Mouse (Mus musculus): ENCODE data around the gene Asb13. TPM values are rescaled to one million over a fixed set of nuclear protein-coding genes. Genes with fewer than 3 reads are reported as not detected.

Asb13 gene
- polyA plus RNA-seq, 1 experiment from 2014 or later, result 5.7 TPM

- no peaks in the 10 kb centered on the region for H3K9me3 ChIP-seq (replicated peaks; ENCODE audit: control insufficient read depth, low read length)
- WGBS, result 25% methylated on average over 1 of the region's 1 CpGs
- H3K4me2 ChIP-seq (ENCODE audit: low read depth, low read length), result no peak overlapping the region
- H3K4me3 ChIP-seq (ENCODE audit: low read length), result no peak overlapping the region
- H3K9ac ChIP-seq (ENCODE audit: low read length), result no peak overlapping the region
- no peaks in the 10 kb centered on the region for H3K4me1 ChIP-seq (ENCODE audit: control insufficient read depth, insufficient read depth, low read length)
- H3K27me3 ChIP-seq (ENCODE audit: control insufficient read depth, insufficient read depth, low read length), result no peaks in the 10 kb centered on the region
- H3K36me3 ChIP-seq (ENCODE audit: control insufficient read depth, insufficient read depth), result no peaks in the 10 kb centered on the region
- 0 out of 2 replicates have a peak, but pooled peaks have one; percentile 12 for ATAC-seq (replicated peaks; ENCODE audit: extremely low read depth, insufficient read depth, low FRiP score)
- H3K27ac ChIP-seq (ENCODE audit: low read length), result no peak overlapping the region
These were observed 36.2 kb downstream of the Asb13 start for GRCm38 (mm10) chr13:3670039-3670438.

- Histone ChIP-seq H3K27ac (ENCODE audit: low read length) (no peak overlapping the region), H3K9me3 (replicated peaks; ENCODE audit: control insufficient read depth, low read length) (no peaks in the 10 kb centered on the region), H3K4me3 (ENCODE audit: low read length) (no peak overlapping the region), H3K4me1 (ENCODE audit: control insufficient read depth, insufficient read depth, low read length) (no peaks in the 10 kb centered on the region), H3K36me3 (ENCODE audit: control insufficient read depth, insufficient read depth) (no peaks in the 10 kb centered on the region), H3K9ac (ENCODE audit: low read length) (no peak overlapping the region), H3K4me2 (ENCODE audit: low read depth, low read length) (no peak overlapping the region), H3K27me3 (ENCODE audit: control insufficient read depth, insufficient read depth, low read length) (no peaks in the 10 kb centered on the region)
- no peak for ATAC-seq (replicated peaks; ENCODE audit: extremely low read depth, insufficient read depth, low FRiP score)
- 69% methylated on average over 3 of the region's 3 CpGs for WGBS
These were observed 39.3 kb downstream of the Asb13 start for GRCm38 (mm10) chr13:3673151-3673550.

DNA sequence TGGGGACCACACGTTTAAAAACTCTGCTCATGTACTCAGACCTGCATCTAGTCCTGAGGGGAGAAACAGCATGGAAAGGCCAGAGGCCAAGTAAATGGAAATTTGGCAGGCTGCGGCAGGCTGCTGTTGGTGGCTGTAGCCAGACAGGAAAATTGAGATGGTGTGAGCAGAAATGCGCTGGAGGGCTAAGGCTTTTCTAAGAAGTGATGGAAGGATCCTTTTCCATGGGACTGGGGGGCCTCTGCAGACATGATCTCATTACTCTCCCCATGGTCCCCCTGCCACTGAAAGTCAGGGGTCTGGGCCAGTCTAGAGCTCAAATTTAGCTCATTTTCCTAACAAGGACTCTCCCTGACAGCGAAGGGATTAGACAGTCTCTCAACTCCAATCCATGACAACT, 39.8 kb downstream of the Asb13 start:
- no peak overlapping the region for H3K27ac ChIP-seq (ENCODE audit: low read length)

DNA sequence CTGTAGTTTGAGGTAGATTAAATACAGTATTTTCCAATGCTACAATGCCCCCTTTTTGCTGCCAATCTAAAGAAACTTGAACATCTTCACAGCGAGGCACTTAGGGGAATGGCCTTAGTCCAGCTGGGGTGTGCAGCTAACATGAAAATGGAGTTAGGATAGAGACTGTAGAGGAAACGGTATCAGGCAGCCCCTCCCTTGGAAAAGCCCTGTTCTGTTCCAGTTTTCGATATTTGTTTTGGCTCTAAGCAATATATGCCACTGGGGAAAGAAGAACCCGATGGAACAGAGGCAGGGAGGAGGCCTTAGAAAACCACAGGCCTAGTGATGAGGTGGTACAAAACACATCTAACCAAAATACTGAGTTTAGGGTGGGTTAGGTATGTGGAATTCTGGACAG, 42.0 kb downstream of the Asb13 start:
- Histone ChIP-seq H3K36me3 (ENCODE audit: control insufficient read depth, insufficient read depth) (no peaks in the 10 kb centered on the region), H3K4me2 (ENCODE audit: low read depth, low read length) (no peak overlapping the region), H3K27ac (ENCODE audit: low read length) (no peak overlapping the region), H3K4me3 (ENCODE audit: low read length) (no peak overlapping the region), H3K27me3 (ENCODE audit: control insufficient read depth, insufficient read depth, low read length) (no peaks in the 10 kb centered on the region), H3K4me1 (ENCODE audit: control insufficient read depth, insufficient read depth, low read length) (no peaks in the 10 kb centered on the region), H3K9ac (ENCODE audit: low read length) (no peak overlapping the region), H3K9me3 (replicated peaks; ENCODE audit: control insufficient read depth, low read length) (0 out of 2 replicates have a peak, but pooled peaks cover 2% of the 10 kb centered on the region)
- ATAC-seq (replicated peaks; ENCODE audit: extremely low read depth, insufficient read depth, low FRiP score), result no peak
- 66% methylated on average over 4 of the region's 4 CpGs for WGBS

More for the DNA sequence above, 39.8 kb downstream of the Asb13 start:
- Histone ChIP-seq H3K36me3 (ENCODE audit: control insufficient read depth, insufficient read depth) (no peaks in the 10 kb centered on the region), H3K9ac (ENCODE audit: low read length) (no peak overlapping the region), H3K4me2 (ENCODE audit: low read depth, low read length) (no peak overlapping the region), H3K4me1 (ENCODE audit: control insufficient read depth, insufficient read depth, low read length) (no peaks in the 10 kb centered on the region), H3K4me3 (ENCODE audit: low read length) (no peak overlapping the region), H3K9me3 (replicated peaks; ENCODE audit: control insufficient read depth, low read length) (no peaks in the 10 kb centered on the region), H3K27me3 (ENCODE audit: control insufficient read depth, insufficient read depth, low read length) (no peaks in the 10 kb centered on the region)
- 69% methylated on average over 4 of the region's 4 CpGs for WGBS
- ATAC-seq (replicated peaks; ENCODE audit: extremely low read depth, insufficient read depth, low FRiP score), result no peak

- Histone ChIP-seq H3K9ac (ENCODE audit: low read length) (no peak overlapping the region), H3K4me3 (ENCODE audit: low read length) (no peak overlapping the region), H3K9me3 (replicated peaks; ENCODE audit: control insufficient read depth, low read length) (0 out of 2 replicates have a peak, but pooled peaks cover 2% of the 10 kb centered on the region), H3K27me3 (ENCODE audit: control insufficient read depth, insufficient read depth, low read length) (no peaks in the 10 kb centered on the region), H3K27ac (ENCODE audit: low read length) (no peak overlapping the region), H3K36me3 (ENCODE audit: control insufficient read depth, insufficient read depth) (no peaks in the 10 kb centered on the region), H3K4me2 (ENCODE audit: low read depth, low read length) (no peak overlapping the region), H3K4me1 (ENCODE audit: control insufficient read depth, insufficient read depth, low read length) (no peaks in the 10 kb centered on the region)
- no peak for ATAC-seq (replicated peaks; ENCODE audit: extremely low read depth, insufficient read depth, low FRiP score)
- WGBS, result 63% methylated on average over 4 of the region's 4 CpGs
These were observed 45.3 kb downstream of the Asb13 start for GRCm38 (mm10) chr13:3679098-3679497.

GRCm38 (mm10) chr13:3686306-3686705, 52.5 kb downstream of the Asb13 start:
- Histone ChIP-seq H3K9me3 (replicated peaks; ENCODE audit: control insufficient read depth, low read length) (no peaks in the 10 kb centered on the region), H3K36me3 (ENCODE audit: control insufficient read depth, insufficient read depth) (no peaks in the 10 kb centered on the region), H3K9ac (ENCODE audit: low read length) (no peak overlapping the region), H3K4me3 (ENCODE audit: low read length) (no peak overlapping the region), H3K4me1 (ENCODE audit: control insufficient read depth, insufficient read depth, low read length) (no peaks in the 10 kb centered on the region), H3K4me2 (ENCODE audit: low read depth, low read length) (no peak overlapping the region), H3K27ac (ENCODE audit: low read length) (no peak overlapping the region), H3K27me3 (ENCODE audit: control insufficient read depth, insufficient read depth, low read length) (no peaks in the 10 kb centered on the region)
- WGBS, result 74% methylated on average over 1 of the region's 1 CpGs
- ATAC-seq (replicated peaks; ENCODE audit: extremely low read depth, insufficient read depth, low FRiP score), result no peak

GRCm38 (mm10) chr13:3694599-3695343, 60.9 kb downstream of the Asb13 start:
- H3K4me1 ChIP-seq (ENCODE audit: control insufficient read depth, insufficient read depth, low read length), result peaks cover 14% of the 10 kb centered on the region
- H3K36me3 ChIP-seq (ENCODE audit: control insufficient read depth, insufficient read depth), result no peaks in the 10 kb centered on the region
- H3K4me3 ChIP-seq (ENCODE audit: low read length), result no peak overlapping the region
- H3K27ac ChIP-seq (ENCODE audit: low read length), result peak overlapping the region; percentile 91
- H3K4me2 ChIP-seq (ENCODE audit: low read depth, low read length), result peak overlapping the region; percentile 49
- no peaks in the 10 kb centered on the region for H3K27me3 ChIP-seq (ENCODE audit: control insufficient read depth, insufficient read depth, low read length)
- 13% methylated on average over 11 of the region's 11 CpGs for WGBS
- no peaks in the 10 kb centered on the region for H3K9me3 ChIP-seq (replicated peaks; ENCODE audit: control insufficient read depth, low read length)
- ATAC-seq (replicated peaks; ENCODE audit: extremely low read depth, insufficient read depth, low FRiP score), result peak; percentile 98
- peak overlapping the region; percentile 47 for H3K9ac ChIP-seq (ENCODE audit: low read length)

DNA sequence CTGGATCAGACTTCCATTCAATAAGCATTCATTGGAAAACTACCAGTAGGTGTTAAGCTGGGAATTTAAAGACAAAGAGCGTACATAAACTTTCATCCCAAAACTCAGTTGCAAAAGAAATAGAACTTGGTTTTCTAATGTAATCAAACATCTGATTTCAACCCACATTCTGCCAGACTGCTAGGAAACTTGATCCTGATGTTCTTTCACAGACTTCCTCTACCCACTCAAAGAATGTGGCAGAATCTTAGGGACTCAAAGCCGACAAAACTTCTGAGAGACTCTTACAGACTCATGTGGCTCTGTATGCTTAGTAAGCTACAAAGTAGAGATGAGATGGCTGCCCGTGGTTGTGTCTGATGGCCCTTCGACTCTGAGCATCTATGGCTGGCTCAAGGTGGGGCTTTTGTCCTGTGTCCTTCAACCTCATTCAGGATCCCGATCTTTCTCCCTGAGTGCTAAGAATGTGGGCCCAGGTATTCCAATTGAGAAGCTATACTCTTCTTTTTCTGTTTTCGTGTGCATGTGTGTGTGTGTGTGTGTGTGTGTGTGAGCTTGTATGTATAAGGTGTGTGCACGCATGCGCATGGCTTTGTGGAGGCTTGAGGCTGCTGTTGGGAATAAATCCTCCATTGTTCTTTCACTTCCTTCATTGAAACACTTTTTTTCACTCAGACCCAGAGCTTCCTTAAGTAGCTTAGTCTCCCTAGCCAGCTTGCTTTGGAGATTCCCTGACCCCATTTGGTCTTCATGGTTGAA, 63.3 kb downstream of the Asb13 start:
- H3K9ac ChIP-seq (ENCODE audit: low read length), result no peak overlapping the region
- WGBS, result 79% methylated on average over 8 of the region's 8 CpGs
- no peaks in the 10 kb centered on the region for H3K27me3 ChIP-seq (ENCODE audit: control insufficient read depth, insufficient read depth, low read length)
- H3K4me2 ChIP-seq (ENCODE audit: low read depth, low read length), result no peak overlapping the region
- no peak overlapping the region for H3K4me3 ChIP-seq (ENCODE audit: low read length)
- ATAC-seq (replicated peaks; ENCODE audit: extremely low read depth, insufficient read depth, low FRiP score), result no peak
- H3K4me1 ChIP-seq (ENCODE audit: control insufficient read depth, insufficient read depth, low read length), result peaks cover 14% of the 10 kb centered on the region
- no peaks in the 10 kb centered on the region for H3K36me3 ChIP-seq (ENCODE audit: control insufficient read depth, insufficient read depth)
- H3K9me3 ChIP-seq (replicated peaks; ENCODE audit: control insufficient read depth, low read length), result no peaks in the 10 kb centered on the region
- no peak overlapping the region for H3K27ac ChIP-seq (ENCODE audit: low read length)

DNA sequence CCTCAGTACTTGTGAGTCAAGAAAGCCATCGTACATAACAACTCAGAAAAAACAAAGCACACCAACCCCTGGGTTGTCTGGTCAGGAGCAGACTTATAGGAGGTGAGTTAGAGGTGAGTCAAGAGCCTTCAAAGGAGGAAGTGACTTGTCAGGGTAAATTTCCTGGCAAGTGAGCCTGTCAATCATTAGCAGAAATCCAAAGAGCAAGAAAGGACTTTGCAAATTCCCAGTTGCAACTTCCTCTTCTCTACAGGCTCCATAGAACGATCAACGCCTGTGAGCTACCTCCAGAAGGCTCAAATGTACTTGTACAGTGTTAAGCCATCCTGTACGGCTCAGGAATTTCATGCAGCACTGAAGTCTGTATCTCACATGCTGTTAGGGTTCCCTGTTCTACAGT, 66.9 kb downstream of the Asb13 start:
- no peak for ATAC-seq (replicated peaks; ENCODE audit: extremely low read depth, insufficient read depth, low FRiP score)
- H3K9ac ChIP-seq (ENCODE audit: low read length), result no peak overlapping the region
- H3K4me3 ChIP-seq (ENCODE audit: low read length), result no peak overlapping the region
- no peaks in the 10 kb centered on the region for H3K36me3 ChIP-seq (ENCODE audit: control insufficient read depth, insufficient read depth)
- peaks cover 3% of the 10 kb centered on the region; the same call in 1 of the 2 replicates for H3K4me1 ChIP-seq (ENCODE audit: control insufficient read depth, insufficient read depth, low read length)
- no peak overlapping the region for H3K4me2 ChIP-seq (ENCODE audit: low read depth, low read length)
- no peaks in the 10 kb centered on the region for H3K9me3 ChIP-seq (replicated peaks; ENCODE audit: control insufficient read depth, low read length)
- no peak overlapping the region for H3K27ac ChIP-seq (ENCODE audit: low read length)
- H3K27me3 ChIP-seq (ENCODE audit: control insufficient read depth, insufficient read depth, low read length), result no peaks in the 10 kb centered on the region
- 56% methylated on average over 4 of the region's 4 CpGs for WGBS

Data from heart, embryonic 16.5 days (tissue).